Comparison of ENCODE assay signal across 8 mouse cellular contexts in the genomic region with DNA sequence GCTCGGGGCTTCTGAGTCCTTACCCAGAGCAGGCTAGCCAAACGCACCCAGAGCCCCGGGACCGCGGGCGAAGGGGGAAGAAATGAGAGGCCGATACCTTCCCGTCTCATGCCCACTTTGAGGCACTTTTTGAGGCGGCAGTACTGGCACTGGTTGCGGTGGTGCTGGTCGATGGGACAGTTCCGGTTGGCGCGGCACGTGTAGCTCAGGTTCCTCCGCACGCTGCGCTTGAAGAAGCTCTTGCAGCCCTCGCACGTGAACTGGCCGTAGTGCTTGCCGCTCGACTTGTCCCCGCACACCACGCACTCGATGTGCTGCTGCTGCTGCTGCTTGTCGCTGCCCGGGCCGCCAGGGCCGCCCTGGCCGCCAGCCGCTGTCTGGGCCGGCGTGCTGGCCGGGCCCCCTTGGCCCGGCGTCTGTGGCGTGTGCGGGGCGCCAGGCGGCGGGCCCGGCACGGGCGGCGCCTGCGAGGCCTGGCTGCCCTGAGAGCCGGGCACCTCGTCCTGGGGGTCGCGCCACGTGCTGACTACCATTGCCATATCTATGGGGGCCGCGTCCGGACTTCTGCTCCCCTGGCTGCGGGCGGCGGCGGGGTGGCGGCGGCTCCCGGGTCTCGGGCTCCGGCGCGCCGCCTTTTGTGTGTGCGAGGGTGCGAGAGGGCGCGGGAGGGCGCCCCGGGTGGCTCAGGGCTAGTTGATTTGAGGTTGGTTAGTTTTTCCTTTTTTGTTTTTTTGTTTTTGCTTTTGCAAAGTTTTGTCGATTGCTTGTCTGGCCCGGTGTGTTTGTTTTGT. TPM values are rescaled to one million over a fixed set of nuclear protein-coding genes. Genes with fewer than 3 reads are reported as not detected.
A peak's percentile ranks its signal among the peaks of the same experiment; 100 is the strongest.
DNase-seq lines count a peak whose midpoint lies in the region; ATAC-seq and TF ChIP-seq lines count a peak whose summit lies in the region.

No protein-coding gene starts in this region.

- peak overlapping the region; percentile 82 for H3K4me2 ChIP-seq in kidney, postnatal 0 days (ENCODE audit: low read length)

- TF ChIP-seq CTCF in kidney, postnatal 0 days (IDR thresholded peaks at IDR 0.05; ENCODE audit: low read depth) = no peak

- H3K27ac ChIP-seq in kidney, postnatal 0 days = peak overlapping the region; percentile 99

- WGBS in kidney, postnatal 0 days = under 1% methylated on average over 72 of the region's 75 CpGs

- peak; percentile 27 to 50 for DNase-seq in layer of hippocampus, postnatal 10 days (ENCODE audit: low spot score in 2 of 2)
- DNase-seq in layer of hippocampus, adult 9-10 months (ENCODE audit: low spot score) = no peak
- DNase-seq in adrenal gland, postnatal 14 days = peak; percentile 62
- DNase-seq in gastrocnemius, postnatal 25 days = peak; percentile 32
- DNase-seq in kidney, postnatal 0 days (ENCODE audit: low spot score) = peak; percentile 44
- DNase-seq in neural tube, embryonic 10.5 days (ENCODE audit: extremely low spot score, low spot score) = peak; percentile 68
- DNase-seq in frontal cortex, postnatal 36 days (ENCODE audit: low spot score in 2 of 2) = no peak

- H3K27me3 ChIP-seq in kidney, postnatal 0 days (ENCODE audit: insufficient read depth, low read length) = no peaks in the 10 kb centered on the region

- peak overlapping the region; percentile 100 for H3K9ac ChIP-seq in kidney, postnatal 0 days (ENCODE audit: low read depth, low read length)

- H3K4me3 ChIP-seq in kidney, postnatal 0 days (replicated peaks; ENCODE audit: low read depth, low read length) = peak overlapping the region; percentile 98

- no peaks in the 10 kb centered on the region for H3K4me1 ChIP-seq in kidney, postnatal 0 days (replicated peaks; ENCODE audit: insufficient read depth, low read length)

- no peak for ATAC-seq in kidney, postnatal 0 days (replicated peaks; ENCODE audit: low FRiP score, low read depth)
- ATAC-seq in activated CD4-positive, CD25-positive, alpha-beta regulatory T cell, adult 4 months = no peak

- peaks cover 28% of the 10 kb centered on the region for H3K36me3 ChIP-seq in kidney, postnatal 0 days (ENCODE audit: insufficient read depth, low read length)

- H3K9me3 ChIP-seq in kidney, postnatal 0 days (replicated peaks; ENCODE audit: low read length) = no peaks in the 10 kb centered on the region

RNA-seq across cellular contexts. Expression of gene Nr2f2, which starts 6.5 kb away (rescaled TPM):
- total RNA-seq in layer of hippocampus, postnatal 10 days (2021) = 10 to 100 TPM; 59.5 to 66.7 TPM
- total RNA-seq in adrenal gland, postnatal 14 days (2021) = 91.5 and 106 TPM in 2 replicates
- total RNA-seq in gastrocnemius, postnatal 25 days (2021) = 10 to 100 TPM; 15.1 to 21.7 TPM
- 190 and 203 TPM in 2 replicates for polyA plus RNA-seq in kidney, postnatal 0 days (2015; fragmentation: Nextera tagmentation; extraction: Ambion mirVana)
- polyA plus RNA-seq in activated CD4-positive, CD25-positive, alpha-beta regulatory T cell, adult 4 months (2017; shearing (Covaris generic)) = not detected

Comparison
In these comparisons a context has a peak if more than half of its experiments do, and no peak if none do; other contexts are left out.
1. DNase-seq: peak in layer of hippocampus, postnatal 10 days (2 of 2), adrenal gland, postnatal 14 days (single experiment), gastrocnemius, postnatal 25 days (single experiment), kidney, postnatal 0 days (single experiment) and neural tube, embryonic 10.5 days (single experiment); none in layer of hippocampus, adult 9-10 months (single experiment) and frontal cortex, postnatal 36 days (0 of 2).